Mouse (Mus musculus) hindbrain, postnatal 0 days (tissue): ENCODE data around the gene Rpl9. TPM values are rescaled to one million over a fixed set of nuclear protein-coding genes. Genes with fewer than 3 reads are reported as not detected.

Source experiments
- ATAC-seq: fragments of 200-750 bp; cut with Nextera tagmentation; 2 replicates; pipeline ENCODE4 v1.8.0; 2017; ENCODE audit warnings: mild to moderate bottlenecking, moderate TSS enrichment, moderate library complexity
- DNase-seq: peaks from one replicate; pipeline ENCODE4 v3.0.0-alpha.2; 2015; ENCODE audit warnings: low spot score
- H3K27ac ChIP-seq: fragments of 300-500 bp; sonication (generic); 2 replicates; pipeline ENCODE4 v1.5.1; 2014; ENCODE audit warnings: mild to moderate bottlenecking
- H3K27me3 ChIP-seq: fragments of 300-500 bp; sonication (generic); 2 replicates; pipeline ENCODE4 v1.6.1; 2014; ENCODE audit warnings: low read length, mixed read lengths; ENCODE audit not compliant: insufficient read depth
- H3K36me3 ChIP-seq: fragments of 300-500 bp; sonication (generic); 2 replicates; pipeline ENCODE4 v1.6.1; 2014; ENCODE audit warnings: low read length, mixed read lengths; ENCODE audit not compliant: insufficient read depth
- H3K4me1 ChIP-seq: fragments of 300-500 bp; sonication (generic); 2 replicates; pipeline ENCODE4 v1.6.1; 2014; ENCODE audit warnings: antibody characterized with exemption, low read length, mixed read lengths; ENCODE audit not compliant: insufficient read depth
- H3K4me2 ChIP-seq: fragments of 300-500 bp; sonication (generic); 2 replicates; pipeline ENCODE4 v1.6.1; 2014; ENCODE audit warnings: low read depth, mild to moderate bottlenecking, low read length, moderate library complexity, mixed read lengths
- H3K4me3 ChIP-seq: fragments of 300-500 bp; sonication (generic); 2 replicates; pipeline ENCODE4 v1.5.1; 2014; ENCODE audit warnings: low read length
- H3K9ac ChIP-seq: fragments of 300-500 bp; sonication (generic); replicated peaks from 2 replicates; pipeline ENCODE4 v1.6.1; 2014; ENCODE audit warnings: mild to moderate bottlenecking, low read length, moderate library complexity, mixed read lengths
- H3K9me3 ChIP-seq: fragments of 300-500 bp; sonication (generic); 2 replicates; pipeline ENCODE4 v1.6.1; 2016; ENCODE audit warnings: low read length, mixed read lengths
- CTCF ChIP-seq: IDR thresholded peaks from 2 replicates; pipeline ENCODE4 v1.5.1; 2016; ENCODE audit warnings: antibody characterized with exemption, control low read depth, low read depth
- WGBS: fragments of 180-500 bp; shearing (Covaris S2); extraction: QIAGEN DNeasy Blood & Tissue Kit; methylation state at CpG from one replicate; pipeline ENCODE4 v1.1.7; 2014; 5-methylcytosine and 5-hydroxymethylcytosine counted together
- polyA plus RNA-seq: library from polyadenylated mRNA; unstranded; fragments of >200 nt; fragmentation: Nextera tagmentation; extraction: Ambion mirVana; gene quantifications from 2 replicates; pipeline ENCODE4 v1.2.1, GENCODE M21; 2015
- total RNA-seq: library from RNA; depleted of rRNA; stranded (reverse); fragments of >200 nt; gene quantifications from 2 replicates; pipeline ENCODE4 v1.2.3, GENCODE M21; 2014; rRNA removed

Rpl9 gene
- 890 and 1,017 TPM in 2 replicates for total RNA-seq
- 640 and 652 TPM in 2 replicates for polyA plus RNA-seq

DNA sequence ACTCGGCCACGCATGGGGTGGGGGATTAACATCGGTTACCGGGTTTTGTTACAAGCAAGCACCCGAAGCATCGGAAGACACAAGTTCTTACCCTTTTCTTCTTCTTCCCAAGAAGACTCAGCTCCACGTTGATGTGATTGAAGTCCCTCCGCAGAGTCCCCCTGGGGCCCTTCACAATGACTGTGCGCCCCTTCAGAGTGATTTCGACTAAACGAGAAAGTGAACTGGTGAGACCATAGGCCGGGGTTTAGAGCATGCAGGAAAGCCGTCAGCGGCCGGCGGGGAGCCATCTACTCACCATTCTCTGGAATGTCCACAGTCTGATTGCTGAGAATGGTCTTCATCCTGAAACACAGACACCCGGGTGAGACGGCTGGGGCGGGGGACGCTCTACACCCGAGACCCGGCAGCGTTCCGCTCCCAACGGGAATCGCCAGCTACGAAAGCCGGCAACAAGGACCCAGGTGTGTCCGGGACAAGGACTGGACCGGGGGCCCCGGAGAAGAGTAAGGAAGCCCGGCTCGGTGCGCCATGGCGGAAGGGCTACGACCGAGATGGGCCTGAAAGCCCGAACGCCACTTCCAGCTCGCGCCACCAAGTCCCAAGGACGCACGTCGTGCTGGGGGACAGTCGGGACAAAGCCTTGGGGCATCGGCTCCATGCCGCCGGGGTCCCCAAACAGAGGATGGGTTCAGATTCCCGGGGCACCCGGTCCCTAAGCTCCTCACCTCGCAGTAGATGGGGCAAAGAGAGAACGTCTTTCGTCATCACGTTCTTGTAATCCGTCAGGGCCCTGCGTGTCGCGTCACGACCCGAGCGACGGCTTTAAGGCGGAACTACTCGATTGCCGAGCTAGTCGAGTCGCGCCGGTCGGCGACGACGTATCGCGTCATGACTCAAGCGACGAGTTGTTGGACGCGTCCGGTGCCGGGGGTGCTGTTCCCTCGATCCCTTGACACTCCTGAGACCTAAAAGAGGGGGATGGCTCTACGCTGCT, at the start of gene Rpl9, which contains the start of gene Lias:
Rpl9 (minus strand) TSS at position 797 of the 997 bp plus-strand sequence.
Lias (plus strand) TSS at position 850 of the 997 bp plus-strand sequence.
- peaks cover 13% of the 10 kb centered on the region for H3K36me3 ChIP-seq
- H3K4me2 ChIP-seq = peak within 1 kb of the TSS; percentile 75
- WGBS = under 1% methylated on average over 83 of the region's 83 CpGs
- ATAC-seq (peak; percentile 97), DNase-seq (peak; percentile 99)
- no peaks in the 10 kb centered on the region for H3K27me3 ChIP-seq
- H3K4me1 ChIP-seq = peaks cover 4% of the 10 kb centered on the region; the same call in 1 of the 2 replicates
- peak within 1 kb of the TSS; percentile 98 for H3K9ac ChIP-seq
- peak within 1 kb of the TSS; percentile 90 for H3K4me3 ChIP-seq
- no peak for TF ChIP-seq CTCF
- H3K9me3 ChIP-seq = no peaks in the 10 kb centered on the region
- H3K27ac ChIP-seq = peak within 1 kb of the TSS; percentile 85

DNA sequence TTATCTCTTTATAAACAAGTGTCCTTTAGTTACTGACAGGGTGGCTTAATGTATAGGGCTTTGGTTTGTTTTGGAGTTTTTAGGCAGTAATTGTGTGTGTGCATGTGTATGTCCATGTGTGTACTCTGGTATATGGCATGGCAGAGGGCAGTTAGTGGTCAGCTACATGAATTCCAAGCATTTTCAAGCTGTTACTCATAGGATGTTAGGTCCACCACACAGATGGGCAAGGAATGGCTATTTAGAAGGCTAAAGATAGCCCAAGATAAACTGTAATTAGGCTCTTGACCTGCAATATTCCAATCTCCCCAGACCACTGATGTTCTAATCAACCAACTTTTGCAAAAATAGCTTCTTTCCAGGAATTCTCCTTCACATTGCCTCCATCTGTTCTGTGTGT, 46.8 kb upstream of the Rpl9 start:
- ATAC-seq (no peak), DNase-seq (no peak)
- Histone ChIP-seq H3K4me2 (no peak overlapping the region), H3K36me3 (no peaks in the 10 kb centered on the region; the same call in 1 of the 2 replicates), H3K9ac (no peak overlapping the region), H3K4me1 (no peaks in the 10 kb centered on the region), H3K27ac (no peak overlapping the region), H3K27me3 (no peaks in the 10 kb centered on the region), H3K9me3 (no peaks in the 10 kb centered on the region), H3K4me3 (no peak overlapping the region)
- TF ChIP-seq CTCF = no peak

DNA sequence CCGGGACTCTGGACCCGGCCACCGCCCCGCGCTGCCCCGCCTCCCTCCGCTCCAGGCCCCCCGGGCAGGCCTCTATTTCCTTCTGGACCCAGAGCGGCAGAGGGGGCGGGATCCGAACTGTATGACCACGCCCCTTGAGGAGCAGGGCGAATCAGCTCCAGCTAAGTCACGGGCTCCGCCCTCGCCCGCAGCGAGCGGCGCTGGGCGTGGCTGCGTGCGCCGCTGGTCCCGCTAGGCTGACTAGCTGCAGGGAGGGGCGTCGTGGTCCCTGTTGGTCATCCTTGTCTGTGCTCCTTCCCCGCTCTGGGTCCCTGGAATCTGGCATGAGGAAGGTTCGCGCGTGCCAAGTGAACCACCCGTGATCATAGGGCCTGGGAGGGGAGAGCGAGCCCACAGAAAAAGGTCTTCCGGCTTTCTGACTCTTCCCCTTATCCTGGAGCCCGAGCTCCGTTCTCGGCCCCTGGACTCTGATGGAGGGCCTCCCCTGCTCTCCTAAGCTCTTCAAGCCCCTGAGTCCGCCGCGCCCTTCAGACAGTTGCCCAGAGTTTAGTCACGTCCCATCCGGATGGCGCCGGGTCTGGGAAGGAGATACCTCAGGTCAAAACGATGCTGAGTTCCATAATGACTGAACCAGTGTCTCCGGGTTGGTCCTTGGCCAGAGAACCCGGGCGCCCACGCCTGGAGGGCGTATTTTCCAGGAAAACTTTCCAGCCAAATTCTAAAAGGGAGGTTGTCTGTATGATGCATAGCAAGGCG, 44.7 kb upstream of the Rpl9 start, which contains the start of gene Ugdh:
Ugdh (minus strand) TSS at position 144 of the 756 bp plus-strand sequence.
- Histone ChIP-seq H3K9me3 (no peaks in the 10 kb centered on the region), H3K4me3 (peak within 1 kb of the TSS; percentile 89), H3K27ac (peak within 1 kb of the TSS; percentile 86), H3K4me2 (peak within 1 kb of the TSS; percentile 90), H3K36me3 (no peaks in the 10 kb centered on the region), H3K9ac (peak within 1 kb of the TSS; percentile 73), H3K27me3 (no peaks in the 10 kb centered on the region), H3K4me1 (no peaks in the 10 kb centered on the region)
- TF ChIP-seq CTCF = no peak
- peak; percentile 99 for DNase-seq
- under 1% methylated on average over 51 of the region's 51 CpGs for WGBS
- peak; percentile 97 for ATAC-seq

DNA sequence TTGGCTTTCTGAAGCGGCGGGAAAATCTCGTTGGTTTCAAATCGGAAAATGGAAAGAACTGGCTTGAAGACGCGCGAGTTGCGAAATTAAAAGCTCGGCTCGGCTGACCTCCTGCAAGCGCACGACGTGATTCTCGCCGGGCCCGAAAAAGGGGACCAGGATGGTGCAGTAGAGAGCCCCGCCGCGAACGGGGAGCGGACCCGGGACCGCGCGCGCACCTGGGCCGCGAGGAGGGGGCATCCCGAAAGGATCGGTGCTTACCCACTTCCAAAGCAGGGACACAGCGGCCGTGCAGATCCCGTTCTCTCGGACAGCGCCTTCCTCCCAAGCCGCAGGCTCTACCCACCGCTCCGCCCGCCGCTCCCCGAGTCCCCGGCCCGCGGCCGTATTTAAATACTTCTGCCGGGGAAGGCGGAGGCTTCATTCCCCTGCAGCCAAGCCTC, 44.1 kb upstream of the Rpl9 start:
- Histone ChIP-seq H3K36me3 (no peaks in the 10 kb centered on the region), H3K9ac (peak overlapping the region; percentile 73), H3K4me1 (no peaks in the 10 kb centered on the region), H3K4me3 (peak overlapping the region; percentile 89), H3K9me3 (no peaks in the 10 kb centered on the region), H3K4me2 (peak overlapping the region; percentile 90), H3K27ac (peak overlapping the region; percentile 86), H3K27me3 (no peaks in the 10 kb centered on the region)
- under 1% methylated on average over 46 of the region's 47 CpGs for WGBS
- no peak; the same call in 1 of the 2 replicates for ATAC-seq
- no peak for TF ChIP-seq CTCF
- peak; percentile 61 for DNase-seq

DNA sequence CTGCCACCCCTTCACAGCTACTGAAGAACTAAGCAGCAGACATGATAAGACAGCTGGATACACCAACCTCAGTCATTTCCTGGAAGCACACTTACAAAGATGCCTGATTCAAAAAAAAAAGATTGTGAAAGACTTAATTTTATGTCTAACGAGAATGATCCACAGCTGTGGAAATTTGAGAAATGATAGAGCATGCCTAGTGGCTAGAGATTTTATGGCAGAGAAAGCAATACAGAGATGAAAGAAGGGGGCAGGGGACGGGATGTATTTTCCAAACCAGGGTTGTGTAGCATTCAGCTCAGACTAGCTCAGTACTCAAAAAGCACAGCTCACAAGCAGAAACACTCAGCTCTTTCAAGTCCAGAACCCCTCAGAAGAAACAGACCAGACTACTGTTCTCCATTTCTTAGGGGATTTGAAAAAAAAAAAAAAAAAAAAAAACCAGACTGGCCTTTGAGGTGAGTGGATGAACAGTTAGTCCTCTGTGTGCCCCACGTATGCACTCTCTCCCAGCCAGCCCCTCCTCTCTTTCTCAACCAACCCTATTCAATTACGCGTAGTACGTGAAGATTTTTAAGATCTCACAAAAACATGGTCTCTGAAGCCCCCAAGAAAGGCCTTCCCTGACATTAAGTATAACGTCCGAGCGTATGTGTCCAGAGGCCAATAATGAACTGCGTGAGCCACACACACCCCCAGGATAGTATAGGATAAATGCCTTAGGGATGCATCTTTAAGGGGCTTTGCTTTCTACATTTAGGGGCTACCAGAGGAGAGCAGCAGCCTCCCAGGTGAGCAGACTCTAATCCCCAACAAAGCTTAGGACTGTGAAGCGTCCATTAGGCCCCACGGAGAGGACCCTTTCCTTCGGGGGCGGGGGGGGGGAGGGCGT, 43.5 kb upstream of the Rpl9 start:
- peak; percentile 19; the same call in 1 of the 2 replicates for ATAC-seq
- no peaks in the 10 kb centered on the region for H3K9me3 ChIP-seq
- peak; percentile 50 for DNase-seq
- peak overlapping the region; percentile 89 for H3K4me3 ChIP-seq
- H3K4me1 ChIP-seq = no peaks in the 10 kb centered on the region
- peak overlapping the region; percentile 86 for H3K27ac ChIP-seq
- no peaks in the 10 kb centered on the region for H3K27me3 ChIP-seq
- peak; percentile 18; the same call in 1 of the 2 replicates for TF ChIP-seq CTCF
- H3K4me2 ChIP-seq = peak overlapping the region; percentile 90
- peak overlapping the region; percentile 73 for H3K9ac ChIP-seq
- 3% methylated on average over 15 of the region's 15 CpGs for WGBS
- no peaks in the 10 kb centered on the region for H3K36me3 ChIP-seq

DNA sequence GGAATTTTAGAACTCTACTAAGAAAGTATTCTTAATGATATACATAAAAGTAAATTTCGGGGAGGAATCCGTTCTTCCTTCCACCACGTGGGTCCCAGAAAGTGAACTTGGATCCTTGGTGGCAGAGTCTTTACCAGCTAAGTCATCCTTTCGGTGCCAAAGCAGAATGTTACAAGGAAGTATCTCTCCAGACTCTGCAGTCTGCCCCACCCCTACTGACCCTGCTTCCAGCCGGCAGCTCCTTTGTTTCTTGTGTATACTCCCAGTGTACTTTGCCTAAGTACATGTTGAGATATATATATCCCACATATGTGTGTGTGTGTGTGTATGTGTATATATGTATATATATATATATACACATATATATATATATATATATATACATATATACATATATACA, 38.2 kb upstream of the Rpl9 start:
- 83% methylated on average over 5 of the region's 5 CpGs for WGBS
- ATAC-seq = no peak
- no peaks in the 10 kb centered on the region for H3K27me3 ChIP-seq

More for the DNA sequence above, 38.2 kb upstream of the Rpl9 start:
- peaks cover 6% of the 10 kb centered on the region; the same call in 1 of the 2 replicates for H3K36me3 ChIP-seq
- H3K9me3 ChIP-seq = no peaks in the 10 kb centered on the region
- no peak overlapping the region for H3K9ac ChIP-seq
- DNase-seq = no peak
- H3K27ac ChIP-seq = no peak overlapping the region
- no peak for TF ChIP-seq CTCF
- no peaks in the 10 kb centered on the region for H3K4me1 ChIP-seq
- H3K4me2 ChIP-seq = no peak overlapping the region
- H3K4me3 ChIP-seq = no peak overlapping the region
